Mouse (Mus musculus) lung, embryonic 16.5 days (tissue): Measurements from ENCODE around the gene Lmcd1. TPM values are rescaled to one million over a fixed set of nuclear protein-coding genes. Genes with fewer than 3 reads are reported as not detected.

ENCODE experiments used
- ATAC-seq: fragments of 200-750 bp; cut with Nextera tagmentation; 2 replicates; pipeline ENCODE4 v1.8.0; 2017; ENCODE audit warnings: low read depth, mild to moderate bottlenecking, moderate library complexity
- H3K27ac ChIP-seq: fragments of 300-500 bp; sonication (generic); 2 replicates; pipeline ENCODE4 v1.5.1; 2014; ENCODE audit warnings: mild to moderate bottlenecking, control low read depth, low read length
- H3K27me3 ChIP-seq: fragments of 300-500 bp; sonication (generic); 2 replicates; pipeline ENCODE4 v1.6.1; 2014; ENCODE audit warnings: low read depth, low read length, mixed read lengths; ENCODE audit not compliant: control insufficient read depth, insufficient read depth
- H3K36me3 ChIP-seq: fragments of 300-500 bp; sonication (generic); 2 replicates; pipeline ENCODE4 v1.6.1; 2014; ENCODE audit warnings: low read length; ENCODE audit not compliant: control insufficient read depth, insufficient read depth
- H3K4me1 ChIP-seq: fragments of 300-500 bp; sonication (generic); replicated peaks from 2 replicates; pipeline ENCODE4 v1.6.1; 2014; ENCODE audit warnings: low read length, mixed read lengths; ENCODE audit not compliant: control insufficient read depth, insufficient read depth
- H3K4me2 ChIP-seq: fragments of 300-500 bp; sonication (generic); 2 replicates; pipeline ENCODE4 v1.6.1; 2014; ENCODE audit warnings: low read depth, low read length, control low read depth
- H3K4me3 ChIP-seq: fragments of 300-500 bp; sonication (generic); 2 replicates; pipeline ENCODE4 v1.5.1; 2014; ENCODE audit warnings: mild to moderate bottlenecking, low read length, control low read depth
- H3K9ac ChIP-seq: fragments of 300-500 bp; sonication (generic); 2 replicates; pipeline ENCODE4 v1.6.1; 2014; ENCODE audit warnings: low read length, control low read depth
- H3K9me3 ChIP-seq: fragments of 300-500 bp; sonication (generic); 2 replicates; pipeline ENCODE4 v1.6.1; 2016; ENCODE audit warnings: low read length; ENCODE audit not compliant: control insufficient read depth
- WGBS: fragments of 180-500 bp; shearing (Covaris S2); extraction: QIAGEN DNeasy Blood & Tissue Kit; methylation state at CpG from one replicate; pipeline ENCODE4 v1.1.7; 2014; 5-methylcytosine and 5-hydroxymethylcytosine counted together
- polyA plus RNA-seq: library from polyadenylated mRNA; unstranded; fragments of >200 nt; fragmentation: Nextera tagmentation; extraction: Ambion mirVana; gene quantifications from 2 replicates; pipeline ENCODE4 v1.2.1, GENCODE M21; 2015

The Lmcd1 gene
- polyA plus RNA-seq, 1 experiment from 2014 or later = 33.4 TPM

- 42% methylated on average over 5 of the region's 5 CpGs for WGBS
- Histone ChIP-seq H3K4me3 (no peak overlapping the region), H3K4me1 (no peaks in the 10 kb centered on the region), H3K27ac (no peak overlapping the region), H3K27me3 (no peaks in the 10 kb centered on the region), H3K4me2 (no peak overlapping the region), H3K9ac (no peak overlapping the region), H3K9me3 (no peaks in the 10 kb centered on the region), H3K36me3 (no peaks in the 10 kb centered on the region)
- no peak for ATAC-seq
These were observed 54.2 kb downstream of the Lmcd1 start for GRCm38 (mm10) chr6:112327793-112328192.

GRCm38 (mm10) chr6:112330520-112331222 lies 57.1 kb downstream of the Lmcd1 start:
- no peak for ATAC-seq
- no peak overlapping the region for H3K4me2 ChIP-seq
- no peak overlapping the region for H3K27ac ChIP-seq
- H3K4me3 ChIP-seq = no peak overlapping the region
- H3K9ac ChIP-seq = no peak overlapping the region
- H3K9me3 ChIP-seq = no peaks in the 10 kb centered on the region
- no peaks in the 10 kb centered on the region for H3K4me1 ChIP-seq
- H3K27me3 ChIP-seq = no peaks in the 10 kb centered on the region
- H3K36me3 ChIP-seq = no peaks in the 10 kb centered on the region
- WGBS = 84% methylated on average over 5 of the region's 5 CpGs

GRCm38 (mm10) chr6:112331223-112331598 lies 57.7 kb downstream of the Lmcd1 start:
- H3K4me1 ChIP-seq = no peaks in the 10 kb centered on the region
- no peaks in the 10 kb centered on the region for H3K36me3 ChIP-seq
- H3K9ac ChIP-seq = no peak overlapping the region
- H3K27ac ChIP-seq = no peak overlapping the region
- no peak overlapping the region for H3K4me2 ChIP-seq
- no peaks in the 10 kb centered on the region for H3K9me3 ChIP-seq
- no peak for ATAC-seq
- H3K27me3 ChIP-seq = no peaks in the 10 kb centered on the region
- 62% methylated on average over 6 of the region's 6 CpGs for WGBS
- no peak overlapping the region for H3K4me3 ChIP-seq

GRCm38 (mm10) chr6:112333930-112334329 lies 60.4 kb downstream of the Lmcd1 start:
- no peaks in the 10 kb centered on the region for H3K36me3 ChIP-seq
- WGBS = 69% methylated on average over 5 of the region's 5 CpGs

GRCm38 (mm10) chr6:112337667-112338066 lies 64.1 kb downstream of the Lmcd1 start:
- H3K4me2 ChIP-seq = no peak overlapping the region
- H3K9me3 ChIP-seq = no peaks in the 10 kb centered on the region
- no peaks in the 10 kb centered on the region for H3K36me3 ChIP-seq
- H3K27me3 ChIP-seq = no peaks in the 10 kb centered on the region
- H3K9ac ChIP-seq = no peak overlapping the region
- no peaks in the 10 kb centered on the region for H3K4me1 ChIP-seq
- no peak overlapping the region for H3K4me3 ChIP-seq
- ATAC-seq = no peak
- H3K27ac ChIP-seq = no peak overlapping the region
- WGBS = 76% methylated on average over 6 of the region's 6 CpGs

More at GRCm38 (mm10) chr6:112333930-112334329, 60.4 kb downstream of the Lmcd1 start:
- ATAC-seq = no peak
- no peak overlapping the region for H3K9ac ChIP-seq
- H3K4me1 ChIP-seq = no peaks in the 10 kb centered on the region
- no peak overlapping the region for H3K4me3 ChIP-seq
- no peak overlapping the region for H3K4me2 ChIP-seq
- no peaks in the 10 kb centered on the region for H3K27me3 ChIP-seq
- H3K9me3 ChIP-seq = no peaks in the 10 kb centered on the region
- H3K27ac ChIP-seq = no peak overlapping the region

GRCm38 (mm10) chr6:112339016-112339415 lies 65.5 kb downstream of the Lmcd1 start:
- Histone ChIP-seq H3K36me3 (no peaks in the 10 kb centered on the region), H3K9ac (no peak overlapping the region), H3K4me1 (no peaks in the 10 kb centered on the region), H3K4me2 (no peak overlapping the region), H3K27ac (no peak overlapping the region), H3K9me3 (no peaks in the 10 kb centered on the region), H3K27me3 (no peaks in the 10 kb centered on the region), H3K4me3 (no peak overlapping the region)
- WGBS = 78% methylated on average over 4 of the region's 4 CpGs
- no peak for ATAC-seq

- 82% methylated on average over 4 of the region's 4 CpGs for WGBS
- no peak overlapping the region for H3K27ac ChIP-seq
- no peaks in the 10 kb centered on the region for H3K9me3 ChIP-seq
- H3K27me3 ChIP-seq = no peaks in the 10 kb centered on the region
- no peak overlapping the region for H3K9ac ChIP-seq
- no peak overlapping the region for H3K4me3 ChIP-seq
- no peak for ATAC-seq
- H3K36me3 ChIP-seq = no peaks in the 10 kb centered on the region
- no peaks in the 10 kb centered on the region for H3K4me1 ChIP-seq
- no peak overlapping the region for H3K4me2 ChIP-seq
These were observed 76.9 kb downstream of the Lmcd1 start for GRCm38 (mm10) chr6:112350452-112350851.

GRCm38 (mm10) chr6:112359341-112359740 lies 85.8 kb downstream of the Lmcd1 start:
- Histone ChIP-seq H3K4me1 (no peaks in the 10 kb centered on the region), H3K36me3 (no peaks in the 10 kb centered on the region), H3K27me3 (no peaks in the 10 kb centered on the region), H3K4me2 (no peak overlapping the region), H3K9ac (no peak overlapping the region), H3K27ac (no peak overlapping the region), H3K9me3 (no peaks in the 10 kb centered on the region), H3K4me3 (no peak overlapping the region)
- WGBS = 68% methylated on average over 1 of the region's 1 CpGs
- no peak for ATAC-seq

- WGBS = 84% methylated on average over 8 of the region's 8 CpGs
- H3K4me3 ChIP-seq = no peak overlapping the region
- no peak overlapping the region for H3K27ac ChIP-seq
- no peak overlapping the region for H3K9ac ChIP-seq
- no peaks in the 10 kb centered on the region for H3K9me3 ChIP-seq
- no peak for ATAC-seq
- no peak overlapping the region for H3K4me2 ChIP-seq
- H3K4me1 ChIP-seq = no peaks in the 10 kb centered on the region
- no peaks in the 10 kb centered on the region for H3K36me3 ChIP-seq
- H3K27me3 ChIP-seq = no peaks in the 10 kb centered on the region
These were observed 87.1 kb downstream of the Lmcd1 start for GRCm38 (mm10) chr6:112360676-112361075.
